Mouse (Mus musculus) cerebellum, postnatal 10 days (tissue): ENCODE results near the gene Tpcn2.

Experiments used
- DNase-seq, 2 experiments: peaks; one replicate each; pipeline ENCODE4 v3.0.0; 2021; ENCODE audit warnings: mixed read lengths in 2 of 2

The Tpcn2 gene

DNA sequence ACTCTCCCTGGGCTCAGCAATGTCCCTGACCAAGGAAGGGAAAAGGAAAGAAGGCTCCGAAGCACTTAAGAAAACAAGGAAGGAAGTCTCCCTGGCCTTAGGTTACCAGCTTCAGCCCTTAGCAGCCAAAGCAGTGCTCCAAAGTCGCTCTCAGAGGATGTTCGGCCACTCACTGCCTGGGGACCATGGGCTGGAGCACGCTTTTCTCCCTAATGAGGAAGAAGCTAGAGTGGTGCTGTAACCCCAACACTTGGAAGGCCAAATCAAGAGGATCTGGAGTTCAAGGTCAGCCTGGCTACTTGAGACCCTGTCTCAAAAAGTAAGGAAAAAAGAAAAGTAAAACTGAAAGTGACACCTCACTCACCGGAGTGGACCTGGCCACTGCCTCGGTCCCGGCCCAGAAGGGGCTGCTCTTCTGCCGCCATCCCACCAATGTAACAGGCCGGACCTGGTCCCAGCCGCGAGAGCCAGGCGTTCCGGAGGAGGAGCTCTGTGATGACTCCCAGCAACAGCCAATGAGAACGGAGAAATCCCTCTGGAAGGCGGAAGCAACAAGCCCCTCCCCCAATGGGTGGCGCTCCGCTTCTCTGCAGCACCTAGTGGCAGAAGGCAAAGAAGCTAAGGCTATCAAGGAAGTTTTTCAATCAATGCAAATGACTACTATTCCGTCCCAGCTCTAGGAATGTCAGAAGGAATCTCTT, at the start of gene Tpcn2:
Gene Tpcn2, minus strand, starts transcription at position 525 of the 701 bp plus-strand sequence.
- DNase-seq, result peak; percentile 97 to 98

GRCm38 (mm10) chr7:145332376-145333041, 48.7 kb upstream of the Tpcn2 start:
- DNase-seq, result peak; percentile 80 to 84

DNA sequence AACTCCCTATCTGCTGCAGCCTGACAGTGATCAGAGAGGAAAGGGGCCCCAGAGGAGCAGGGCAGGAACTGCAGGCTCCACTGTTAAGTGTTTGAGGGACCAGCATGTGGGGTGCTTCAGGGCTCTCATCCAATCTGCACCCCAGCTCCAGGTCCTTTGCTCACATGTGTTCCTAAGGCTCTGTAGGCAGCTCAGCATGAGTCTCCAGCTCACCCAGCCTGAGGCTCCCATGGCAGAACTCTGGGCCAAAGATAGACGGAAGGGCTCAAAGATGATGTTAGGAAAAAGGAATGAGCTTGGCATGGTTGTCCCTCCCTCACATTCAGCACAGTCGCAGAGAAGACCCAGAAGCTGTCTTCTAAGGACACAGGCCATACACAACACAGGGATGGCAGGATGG, 46.8 kb upstream of the Tpcn2 start:
- DNase-seq, result no peak

- no peak for DNase-seq
These were observed 46.2 kb upstream of the Tpcn2 start for GRCm38 (mm10) chr7:145329982-145330381.

DNA sequence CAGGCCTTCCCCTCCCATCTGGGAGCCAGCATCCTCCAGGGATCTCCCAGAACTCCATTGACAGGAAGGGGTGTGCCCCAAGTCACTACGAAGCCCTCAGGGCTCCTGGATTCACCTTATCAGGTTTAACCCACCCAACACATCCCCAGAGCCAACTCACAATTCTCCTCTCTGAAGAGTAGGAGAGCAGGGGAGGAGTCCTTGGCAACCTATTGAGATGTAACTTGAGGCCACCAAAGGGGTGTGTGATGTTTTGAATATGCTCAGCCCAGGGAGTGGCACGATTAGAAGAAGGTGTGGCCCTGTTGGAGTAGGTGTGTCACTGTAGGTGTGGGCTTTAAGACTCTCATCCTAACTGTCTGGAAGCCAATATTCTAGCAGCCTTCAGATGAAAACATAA, 41.9 kb upstream of the Tpcn2 start:
- DNase-seq, result no peak

DNA sequence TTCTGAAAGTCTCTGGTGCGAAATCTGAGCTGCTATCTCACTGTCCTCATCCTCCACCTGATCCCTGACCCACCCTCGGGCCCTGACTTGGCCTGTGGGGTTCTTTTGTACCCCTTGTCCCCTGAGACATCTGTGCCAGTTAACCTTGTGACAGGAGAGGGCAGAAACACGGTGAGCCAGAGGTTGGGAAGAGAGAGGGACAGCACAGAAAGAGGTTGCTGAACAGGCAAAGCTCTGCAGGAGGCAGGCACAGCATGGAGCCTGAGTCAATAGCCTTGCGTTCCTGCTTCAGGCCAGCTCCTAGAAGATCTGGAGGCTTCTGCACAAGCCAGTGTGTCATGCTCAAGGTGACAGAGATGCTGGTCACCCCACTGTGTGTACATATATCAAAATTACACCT, 39.8 kb upstream of the Tpcn2 start:
- no peak for DNase-seq

- peak; percentile 45 to 56 for DNase-seq
These were observed 35.7 kb upstream of the Tpcn2 start for GRCm38 (mm10) chr7:145319481-145319880.

DNA sequence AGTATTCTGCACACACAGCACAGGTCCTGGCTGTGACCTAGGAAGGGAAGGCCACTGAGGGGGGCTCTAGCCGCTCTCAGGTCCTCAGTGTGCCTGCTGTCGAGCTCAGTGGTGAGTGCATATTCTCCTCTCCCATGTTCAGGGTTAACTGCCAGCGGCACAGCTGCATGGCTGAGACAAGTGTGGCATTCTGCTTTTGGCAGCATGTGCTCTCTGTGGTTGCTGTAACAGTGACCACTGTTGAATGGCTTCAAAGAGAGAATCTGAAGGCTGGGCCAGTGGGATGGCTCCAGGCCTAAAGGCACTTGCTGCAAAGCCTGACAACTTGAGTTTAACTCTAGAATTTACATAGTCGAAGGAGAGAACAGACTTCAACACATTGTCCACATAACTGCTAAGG, 33.7 kb upstream of the Tpcn2 start:
- DNase-seq, result peak; percentile 54 to 69

DNA sequence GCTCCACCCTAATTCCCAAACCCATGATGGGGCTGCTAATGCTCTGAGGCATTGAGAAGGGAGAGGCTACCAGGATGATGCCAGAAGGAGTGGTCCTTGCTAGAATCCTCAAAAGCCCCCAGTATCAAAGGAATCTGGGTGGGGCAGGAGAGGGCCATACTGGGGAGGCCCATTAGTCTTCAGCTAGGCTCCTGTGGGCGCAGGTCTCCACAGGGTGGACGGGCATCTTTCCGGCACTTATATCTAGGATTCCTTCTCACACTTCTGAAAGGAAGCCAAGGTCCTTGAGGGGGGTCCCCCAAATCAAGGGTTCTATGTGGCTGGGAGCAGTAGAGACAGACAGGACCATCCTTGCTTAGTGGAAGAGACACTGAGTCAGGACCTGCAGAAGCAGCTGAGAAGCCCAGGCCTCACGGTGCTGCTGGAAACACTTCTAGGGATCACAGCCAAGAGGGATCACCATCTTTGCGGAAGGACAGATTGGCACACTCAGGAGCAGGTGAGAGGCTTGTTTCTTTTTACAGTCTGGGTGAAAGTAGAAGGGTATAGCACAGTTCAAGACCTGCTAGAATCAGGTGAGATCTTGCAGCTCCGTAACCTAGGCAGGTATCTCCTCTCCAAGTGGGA, 31.1 kb upstream of the Tpcn2 start, which contains the start of gene Mrgprd:
Gene Mrgprd, plus strand, starts transcription at position 51 of the 627 bp plus-strand sequence.
- DNase-seq, result peak; percentile 37 to 48

- DNase-seq, result no peak
These were observed 28.3 kb upstream of the Tpcn2 start for GRCm38 (mm10) chr7:145312137-145312536.

- DNase-seq, result no peak
These were observed 26.7 kb upstream of the Tpcn2 start for GRCm38 (mm10) chr7:145310526-145310925.

DNA sequence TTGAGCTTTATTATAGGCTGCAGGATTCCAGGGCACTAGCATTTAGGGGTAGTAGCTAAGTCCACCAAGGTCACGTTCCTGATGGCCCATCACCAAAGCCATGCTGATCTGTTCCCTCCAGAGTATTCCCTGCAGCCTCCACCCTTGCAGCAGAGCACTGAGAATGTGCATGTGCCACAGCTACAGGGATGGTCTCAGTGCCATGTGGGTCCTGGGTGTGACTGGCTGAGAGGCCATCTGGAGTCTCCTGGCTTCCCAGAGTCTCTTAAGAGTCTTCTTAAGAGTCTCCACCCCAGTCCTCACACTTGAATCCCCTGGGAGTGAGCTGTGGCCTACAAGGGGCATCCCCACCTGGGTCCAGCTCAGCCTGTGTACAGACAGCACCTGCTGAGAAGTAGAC, 26.1 kb upstream of the Tpcn2 start:
- DNase-seq, result peak; percentile 37 to 54

DNA sequence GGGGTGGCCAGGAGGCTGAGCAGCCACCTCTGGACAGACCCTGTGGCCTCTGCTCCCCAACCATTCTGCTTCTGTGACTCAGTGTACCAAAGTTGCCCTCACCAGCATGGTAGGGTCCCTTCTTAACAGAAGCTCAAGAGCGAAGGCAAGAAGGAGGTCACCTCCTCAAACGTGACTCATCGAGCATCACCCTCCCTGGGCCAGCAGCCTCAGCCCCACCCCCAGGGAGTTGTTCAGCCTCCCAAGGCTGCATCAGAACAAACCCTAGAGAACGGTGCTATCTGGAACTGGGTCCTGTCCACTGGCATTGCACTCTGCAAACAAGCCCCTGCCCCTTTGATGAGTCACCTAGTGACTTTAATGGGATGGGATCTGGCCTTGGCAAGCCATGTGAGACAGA, 25.1 kb upstream of the Tpcn2 start:
- no peak for DNase-seq

DNA sequence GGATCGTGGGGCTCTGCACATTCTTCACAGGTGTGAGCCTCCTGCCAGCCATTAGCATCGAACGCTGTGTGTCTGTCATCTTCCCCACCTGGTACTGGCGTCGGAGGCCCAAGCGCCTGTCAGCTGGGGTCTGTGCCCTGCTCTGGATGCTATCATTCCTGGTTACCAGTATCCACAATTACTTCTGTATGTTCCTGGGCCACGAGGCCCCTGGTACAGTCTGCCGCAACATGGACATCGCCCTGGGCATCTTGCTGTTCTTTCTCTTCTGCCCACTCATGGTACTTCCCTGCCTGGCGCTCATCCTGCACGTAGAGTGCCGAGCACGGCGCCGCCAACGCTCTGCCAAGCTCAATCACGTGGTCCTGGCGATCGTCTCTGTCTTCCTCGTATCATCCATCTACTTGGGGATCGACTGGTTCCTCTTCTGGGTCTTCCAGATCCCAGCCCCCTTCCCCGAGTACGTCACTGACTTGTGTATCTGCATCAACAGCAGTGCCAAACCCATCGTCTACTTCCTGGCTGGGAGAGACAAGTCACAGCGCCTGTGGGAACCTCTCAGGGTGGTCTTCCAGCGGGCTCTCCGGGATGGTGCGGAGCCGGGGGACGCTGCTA, 24.4 kb upstream of the Tpcn2 start:
- peak; percentile 82 to 83 for DNase-seq

DNA sequence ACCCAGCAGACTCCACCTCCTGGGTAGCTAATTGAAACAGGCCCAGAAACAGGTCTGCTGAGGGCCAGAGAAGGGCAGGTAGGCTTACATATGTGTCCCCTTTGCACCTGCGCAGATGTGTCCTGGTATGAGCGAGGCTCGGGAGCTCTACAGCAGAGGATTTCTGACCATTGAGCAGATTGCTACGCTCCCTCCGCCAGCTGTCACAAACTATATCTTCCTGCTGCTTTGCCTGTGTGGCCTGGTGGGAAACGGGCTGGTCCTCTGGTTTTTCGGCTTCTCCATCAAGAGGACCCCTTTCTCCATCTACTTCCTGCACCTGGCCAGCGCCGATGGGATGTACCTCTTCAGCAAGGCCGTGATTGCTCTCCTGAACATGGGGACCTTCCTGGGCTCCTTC, 23.8 kb upstream of the Tpcn2 start:
- DNase-seq, result no peak

DNA sequence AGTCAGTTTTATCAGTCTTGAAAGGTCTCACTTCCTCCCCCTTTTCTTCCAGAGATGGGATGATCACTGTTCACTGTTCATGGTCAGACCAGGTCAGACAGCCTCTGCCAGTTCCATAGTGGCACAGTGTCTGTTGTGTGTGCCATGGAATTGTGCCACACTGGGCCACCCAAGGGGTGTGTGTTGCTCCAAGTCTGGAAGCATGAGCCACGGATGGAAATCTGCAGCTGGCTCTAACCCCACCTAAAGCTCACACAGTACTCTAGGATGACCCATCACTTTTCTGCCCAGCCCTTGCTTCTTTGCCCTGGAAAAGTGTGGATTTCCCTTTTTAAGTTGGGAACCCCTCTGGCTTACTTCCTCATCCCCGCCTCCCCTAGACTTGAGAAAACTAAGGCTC, 20.3 kb upstream of the Tpcn2 start:
- peak; percentile 35 to 54 for DNase-seq

DNA sequence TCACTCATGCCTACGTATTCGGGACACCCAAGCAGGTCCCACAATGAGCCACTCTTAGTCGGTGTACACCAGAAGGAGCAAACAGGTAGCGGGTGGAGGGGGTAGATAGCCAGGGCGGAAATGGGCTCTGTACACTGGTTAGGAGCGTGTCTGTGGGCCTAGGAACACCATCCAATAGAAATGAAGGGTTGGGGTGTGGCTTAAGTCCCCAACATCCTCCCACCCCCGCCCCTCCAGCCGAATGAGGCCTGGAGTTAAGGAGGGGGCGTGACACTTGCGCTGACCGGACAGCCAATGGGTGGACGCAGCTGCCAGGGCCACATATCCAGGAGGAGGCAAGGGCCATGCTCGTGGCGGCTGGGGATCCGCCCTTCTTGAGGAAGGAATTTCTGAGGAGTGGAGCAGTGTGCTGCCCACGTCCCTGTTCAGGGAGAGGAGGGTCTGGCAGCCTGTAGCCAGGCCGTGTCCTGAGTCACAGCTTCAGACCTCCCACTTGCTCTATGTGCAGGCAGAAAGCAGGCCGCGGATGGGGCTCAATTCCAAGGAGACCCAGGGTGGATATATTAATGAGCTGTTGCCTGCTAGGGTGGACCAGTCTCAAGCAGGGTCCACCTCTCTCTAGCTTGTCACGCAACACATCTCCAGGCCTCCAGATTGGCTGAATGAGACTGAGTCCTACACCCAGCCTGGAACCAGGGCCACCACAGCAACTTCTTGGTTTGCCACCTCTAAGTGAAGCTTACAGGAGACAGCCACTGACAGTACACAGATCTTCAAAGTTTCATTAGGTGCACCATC, 18.9 kb upstream of the Tpcn2 start:
- peak; percentile 57 for DNase-seq

GRCm38 (mm10) chr7:145301341-145302005, 17.7 kb upstream of the Tpcn2 start:
- DNase-seq, result peak; percentile 62 to 71

DNA sequence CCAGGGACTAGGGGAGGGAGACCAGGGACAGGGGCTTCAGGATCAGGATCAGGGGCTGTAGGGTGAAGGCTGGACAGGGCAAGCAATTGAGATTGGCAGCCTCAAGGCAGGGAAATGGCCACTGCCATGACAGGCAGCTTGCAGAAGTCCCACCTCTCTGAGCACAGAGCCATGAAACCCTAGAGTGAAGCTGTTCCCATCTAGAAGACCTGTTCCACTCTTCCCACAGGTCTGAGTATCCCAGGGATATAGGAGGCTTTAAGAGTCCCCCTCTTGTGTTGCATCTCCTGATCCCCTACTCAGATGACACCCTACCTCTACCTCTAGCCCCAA, 17.2 kb upstream of the Tpcn2 start:
- no peak for DNase-seq

DNA sequence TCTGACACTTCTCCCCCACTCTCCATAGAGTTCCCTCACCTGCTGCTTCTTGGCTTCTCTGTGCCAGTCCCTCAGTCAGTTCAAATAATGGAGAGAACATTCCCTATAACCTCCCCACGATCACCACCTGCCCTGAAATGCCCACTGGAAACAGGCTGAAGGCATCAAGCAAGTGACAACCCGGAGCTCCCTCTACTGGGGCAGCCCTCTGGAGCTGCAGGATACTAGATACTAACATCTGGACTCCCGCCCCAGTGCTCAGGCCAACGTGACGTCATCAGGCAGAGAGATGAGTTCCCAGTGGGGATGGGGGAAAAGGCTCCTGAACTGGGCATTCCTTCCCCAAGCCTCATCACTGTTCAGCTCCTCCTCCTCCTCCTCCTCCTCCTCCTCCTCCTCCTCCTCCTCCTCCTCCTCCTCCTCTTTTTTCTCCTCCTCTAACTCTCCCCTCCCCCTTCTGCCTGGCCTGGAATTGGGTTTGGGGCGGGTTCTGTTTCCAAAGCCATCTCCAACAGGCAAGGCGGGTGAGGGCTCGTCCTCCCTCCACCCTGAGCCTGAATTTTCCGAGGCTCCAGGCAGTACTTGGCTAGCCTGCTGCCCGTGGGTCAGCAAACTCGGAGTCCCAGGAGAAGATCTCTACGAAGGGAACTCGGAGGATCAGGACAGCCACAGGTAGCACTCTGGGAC, 16.7 kb upstream of the Tpcn2 start, which contains the start of gene Mrgprf:
Gene Mrgprf, plus strand, starts transcription at position 508 of the 687 bp plus-strand sequence.
- DNase-seq, result peak; percentile 78 to 80

DNA sequence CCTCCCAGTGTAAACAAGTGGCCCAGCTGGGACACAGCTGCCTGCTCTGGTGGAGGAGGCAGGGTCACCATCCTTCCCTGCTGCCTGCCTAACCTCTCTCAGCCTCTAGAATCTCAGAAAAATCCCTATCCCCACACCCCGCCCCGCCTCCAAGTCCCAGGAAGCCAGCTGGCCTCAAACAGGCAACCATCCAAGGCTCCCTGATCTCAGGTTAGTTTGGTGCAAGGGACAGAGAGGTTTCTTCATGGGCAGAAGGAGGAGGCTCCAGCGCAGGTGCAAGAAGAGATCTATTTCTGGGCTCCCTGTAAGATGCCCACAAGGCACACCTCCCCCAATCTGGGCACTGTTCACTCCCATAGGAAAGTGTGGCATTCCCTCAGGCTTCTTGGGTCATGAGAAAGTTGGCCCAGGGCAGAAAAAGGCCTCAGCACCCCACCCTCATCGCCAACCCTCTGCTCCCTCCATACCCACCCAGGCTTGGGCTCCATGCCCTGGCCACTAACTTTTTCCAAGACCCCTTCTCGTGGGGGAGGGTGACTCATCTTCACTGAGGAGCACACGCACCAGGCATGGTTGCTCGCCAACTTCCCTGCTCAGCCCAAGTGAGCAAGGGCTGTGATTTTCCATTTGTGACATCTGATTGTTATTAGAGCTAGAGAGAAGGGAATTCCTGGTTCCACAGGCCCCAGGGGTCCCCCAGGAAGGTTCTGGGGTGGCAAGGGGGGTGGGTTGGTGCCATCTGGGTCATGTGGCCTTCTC, 15.9 kb upstream of the Tpcn2 start:
- DNase-seq, result peak; percentile 93
